Mouse (Mus musculus) limb, embryonic 14.5 days (tissue): Measurements from ENCODE around the gene Ugt2a1. TPM values are rescaled to one million over a fixed set of nuclear protein-coding genes. Genes with fewer than 3 reads are reported as not detected.
"Not testable (repeated sequence)": the region's sequence is repeated elsewhere in the genome, so short reads cannot be mapped to it uniquely, and the experiment has no call there.

Experiments
- ATAC-seq: fragments of 200-750 bp; cut with Nextera tagmentation; 2 replicates; pipeline ENCODE4 v1.8.0; 2017; ENCODE audit warnings: low read depth, moderate number of reproducible peaks, moderate TSS enrichment; ENCODE audit not compliant: low FRiP score
- DNase-seq: peaks from one replicate; pipeline ENCODE4 v3.0.0-alpha.2; 2015; ENCODE audit warnings: low spot score
- H3K27ac ChIP-seq: fragments of 300-500 bp; sonication (generic); replicated peaks from 2 replicates; pipeline ENCODE4 v1.5.1; 2014; ENCODE audit warnings: low read depth, mild to moderate bottlenecking, low read length, moderate library complexity, mixed read lengths
- H3K27me3 ChIP-seq: fragments of 300-500 bp; sonication (generic); 2 replicates; pipeline ENCODE4 v1.6.1; 2014; ENCODE audit warnings: low read length, mixed read lengths; ENCODE audit not compliant: control insufficient read depth, insufficient read depth
- H3K36me3 ChIP-seq: fragments of 300-500 bp; sonication (generic); 2 replicates; pipeline ENCODE4 v1.6.1; 2014; ENCODE audit warnings: mild to moderate bottlenecking, low read length, moderate library complexity, mixed read lengths; ENCODE audit not compliant: control insufficient read depth, insufficient read depth
- H3K4me1 ChIP-seq: fragments of 300-500 bp; sonication (generic); 2 replicates; pipeline ENCODE4 v1.6.1; 2014; ENCODE audit warnings: antibody characterized with exemption, low read length, mixed read lengths; ENCODE audit not compliant: control insufficient read depth, insufficient read depth
- H3K4me2 ChIP-seq: fragments of 300-500 bp; sonication (generic); replicated peaks from 2 replicates; pipeline ENCODE4 v1.6.1; 2014; ENCODE audit warnings: low read depth, mild to moderate bottlenecking, low read length, moderate library complexity; ENCODE audit not compliant: severe bottlenecking
- H3K4me3 ChIP-seq: fragments of 300-500 bp; sonication (generic); replicated peaks from 2 replicates; pipeline ENCODE4 v1.5.1; 2014; ENCODE audit warnings: low read length
- H3K9ac ChIP-seq: fragments of 300-500 bp; sonication (generic); 2 replicates; pipeline ENCODE4 v1.6.1; 2014; ENCODE audit warnings: mild to moderate bottlenecking, low read depth, low read length, moderate library complexity; ENCODE audit not compliant: severe bottlenecking
- H3K9me3 ChIP-seq: fragments of 300-500 bp; sonication (generic); 2 replicates; pipeline ENCODE4 v1.6.1; 2016; ENCODE audit warnings: low read length; ENCODE audit not compliant: control insufficient read depth
- POLR2A ChIP-seq: fragments of 200-500 bp; IDR thresholded peaks from 2 replicates; pipeline ENCODE4 v1.8.0; 2012; ENCODE audit warnings: inconsistent platforms, mild to moderate bottlenecking, moderate library complexity, borderline replicate concordance; ENCODE audit not compliant: insufficient read depth, insufficient read length; ENCODE audit errors: extremely low read depth
- WGBS: fragments of 180-500 bp; shearing (Covaris S2); extraction: QIAGEN DNeasy Blood & Tissue Kit; methylation state at CpG from one replicate; pipeline ENCODE4 v1.1.7; 2014; 5-methylcytosine and 5-hydroxymethylcytosine counted together
- polyA plus RNA-seq, 2 experiments: library from polyadenylated mRNA; depleted of rRNA in 1 of 2; stranded (reverse) in 1 of 2; unstranded in 1 of 2; fragments of >200 nt; fragmentation: Nextera tagmentation in 1 of 2; extraction: Ambion mirVana in 1 of 2; gene quantifications; 2 replicates each; pipeline versions ENCODE4 v1.2.1 to v1.2.3; 2012 to 2014

Ugt2a1 gene
- polyA plus RNA-seq (2012; rRNA removed): not detected in 2 replicates
- not detected in 2 replicates for polyA plus RNA-seq (2014; fragmentation: Nextera tagmentation; extraction: Ambion mirVana)

DNA sequence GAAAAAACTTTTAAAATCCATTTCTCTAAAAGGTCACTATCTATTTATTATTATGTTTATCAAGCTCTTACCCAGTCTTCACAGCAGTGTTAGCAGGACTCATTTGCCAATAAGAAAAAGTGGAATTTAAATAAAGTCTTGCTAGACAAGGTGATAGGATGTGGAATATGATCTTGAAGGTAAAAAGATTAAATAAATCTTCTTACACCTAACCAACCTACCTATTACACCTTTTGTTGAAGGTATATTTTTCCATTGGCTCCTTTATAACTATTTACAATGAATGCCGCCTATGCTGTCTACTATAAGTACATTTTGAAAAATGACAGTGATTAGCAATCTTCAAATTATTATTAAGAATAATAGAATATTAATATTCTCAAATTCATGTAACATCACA lies at the start of gene Ugt2a1:
Gene Ugt2a1 (minus strand): TSS at position 101 of the 400 bp plus-strand sequence.
- H3K27me3 ChIP-seq: no peaks in the 10 kb centered on the region
- H3K9me3 ChIP-seq: no peaks in the 10 kb centered on the region
- no peak within 1 kb of the TSS for H3K9ac ChIP-seq
- ATAC-seq: no peak
- no peak for TF ChIP-seq POLR2A
- DNase-seq: no peak
- no peak within 1 kb of the TSS for H3K4me3 ChIP-seq
- H3K4me1 ChIP-seq: no peaks in the 10 kb centered on the region
- H3K36me3 ChIP-seq: no peaks in the 10 kb centered on the region
- no peak within 1 kb of the TSS for H3K27ac ChIP-seq
- WGBS: 77% methylated on average over 1 of the region's 1 CpGs
- no peak within 1 kb of the TSS for H3K4me2 ChIP-seq

DNA sequence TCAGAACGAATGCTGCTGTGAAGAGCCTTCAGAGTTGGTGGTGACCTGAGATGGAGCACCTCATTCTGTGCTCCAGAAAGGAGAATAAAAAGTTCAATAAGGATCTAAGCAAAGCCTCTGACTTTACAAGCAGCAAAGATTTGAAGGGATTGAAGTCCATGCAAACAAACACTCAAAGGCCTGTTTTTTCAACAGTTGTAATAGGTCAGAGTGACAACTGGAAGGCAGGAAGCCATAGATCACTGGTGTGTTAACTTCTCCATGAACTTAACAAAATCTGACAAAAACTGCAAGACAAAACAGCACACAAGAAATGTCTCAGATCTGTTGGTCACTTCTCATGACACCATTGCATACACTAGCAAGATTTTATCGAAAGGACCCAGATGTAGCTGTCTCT lies 47.4 kb upstream of the Ugt2a1 start, which contains the start of gene Sult1b1:
Gene Sult1b1 (minus strand): TSS at position 85 of the 400 bp plus-strand sequence.
- TF ChIP-seq POLR2A: no peak
- Histone ChIP-seq H3K9ac (no peak within 1 kb of the TSS), H3K4me1 (no peaks in the 10 kb centered on the region), H3K27me3 (no peaks in the 10 kb centered on the region), H3K36me3 (no peaks in the 10 kb centered on the region), H3K4me3 (no peak within 1 kb of the TSS), H3K4me2 (no peak within 1 kb of the TSS), H3K9me3 (no peaks in the 10 kb centered on the region), H3K27ac (no peak within 1 kb of the TSS)
- ATAC-seq (no peak), DNase-seq (no peak)
- WGBS: 82% methylated on average over 2 of the region's 2 CpGs

DNA sequence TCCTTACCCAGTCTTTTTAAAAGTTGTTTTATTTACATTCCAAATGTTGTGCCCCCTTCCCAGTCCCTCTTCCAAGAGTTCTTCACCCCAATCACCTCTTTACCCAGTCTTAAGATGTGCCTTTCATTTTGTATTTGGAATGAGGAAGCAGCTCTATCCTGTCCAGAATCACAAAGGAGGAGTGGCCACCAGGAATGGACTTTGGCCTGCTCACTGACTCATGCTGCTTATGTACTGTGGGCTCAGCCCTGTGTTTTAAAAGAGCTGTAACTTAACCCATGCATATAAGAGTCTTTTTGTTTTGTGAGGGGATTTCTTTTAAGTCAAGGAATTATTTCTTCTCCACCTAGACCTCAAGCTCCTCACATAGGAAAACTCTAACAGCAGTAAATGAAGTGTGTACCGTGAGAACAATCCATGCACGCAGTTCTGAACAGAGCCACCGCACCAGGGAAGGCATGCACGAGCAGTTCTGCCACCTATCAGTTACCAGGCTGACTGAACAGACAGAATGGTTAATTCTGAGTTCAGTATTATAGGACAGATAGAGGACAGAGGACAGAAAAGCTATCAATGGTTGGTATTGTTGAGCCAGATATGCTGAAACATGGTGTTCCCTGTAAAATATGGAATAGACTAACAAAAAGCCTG lies 45.4 kb upstream of the Ugt2a1 start:
- DNase-seq (no peak), ATAC-seq (no peak)
- no peaks in the 10 kb centered on the region for H3K4me1 ChIP-seq
- no peaks in the 10 kb centered on the region for H3K36me3 ChIP-seq
- no peaks in the 10 kb centered on the region for H3K9me3 ChIP-seq
- no peak overlapping the region for H3K27ac ChIP-seq
- no peak overlapping the region for H3K4me2 ChIP-seq
- WGBS: 80% methylated on average over 4 of the region's 4 CpGs
- no peak overlapping the region for H3K9ac ChIP-seq
- no peak for TF ChIP-seq POLR2A
- H3K27me3 ChIP-seq: no peaks in the 10 kb centered on the region
- no peak overlapping the region for H3K4me3 ChIP-seq

DNA sequence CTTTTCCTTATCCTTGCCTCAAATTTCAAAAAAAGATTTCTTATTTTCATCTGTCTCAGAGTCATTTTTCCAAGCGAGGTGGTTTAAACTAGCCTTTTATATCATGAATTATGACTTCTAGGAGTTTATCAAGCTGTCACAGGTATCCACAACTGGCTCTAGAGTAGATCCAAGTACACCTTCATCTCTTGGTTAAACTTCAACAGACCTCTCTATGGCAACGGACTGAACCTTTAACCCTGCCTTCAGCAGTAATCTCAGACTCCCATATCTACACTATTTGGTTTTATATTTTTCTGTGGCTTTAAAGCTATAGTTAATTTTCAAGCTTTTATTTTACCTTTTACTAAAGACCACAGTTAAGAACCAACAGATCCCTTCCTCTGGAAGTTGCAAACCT lies 41.6 kb upstream of the Ugt2a1 start:
- Histone ChIP-seq H3K9ac (no peak overlapping the region), H3K36me3 (no peaks in the 10 kb centered on the region), H3K4me2 (no peak overlapping the region), H3K4me1 (no peaks in the 10 kb centered on the region), H3K27ac (no peak overlapping the region), H3K27me3 (no peaks in the 10 kb centered on the region), H3K9me3 (no peaks in the 10 kb centered on the region), H3K4me3 (no peak overlapping the region)
- DNase-seq (no peak), ATAC-seq (no peak)
- WGBS: 68% methylated on average over 2 of the region's 2 CpGs
- no peak for TF ChIP-seq POLR2A

DNA sequence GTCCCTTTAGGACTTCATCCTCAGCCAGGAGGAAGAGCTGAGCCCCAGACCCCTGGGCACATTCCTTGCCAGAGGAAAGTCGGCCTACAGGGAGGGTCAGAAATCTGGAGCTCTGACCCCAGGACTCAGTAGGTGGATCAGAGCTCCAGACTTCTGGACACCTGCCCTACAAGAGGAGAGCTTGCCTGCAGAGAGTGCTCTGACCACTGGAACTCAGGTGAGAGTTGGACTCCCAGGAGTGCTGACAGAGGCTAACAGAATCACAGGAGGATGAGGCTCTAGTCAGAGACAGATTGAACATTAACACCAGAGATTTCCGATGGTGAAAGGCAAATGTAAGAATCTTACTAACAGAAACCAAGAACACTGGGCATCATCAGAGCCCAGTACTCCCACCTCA lies 32.9 kb upstream of the Ugt2a1 start:
- 86% methylated on average over 2 of the region's 2 CpGs for WGBS

More for the DNA sequence above, 32.9 kb upstream of the Ugt2a1 start:
- not testable (repeated sequence) for H3K4me3 ChIP-seq, H3K4me2 ChIP-seq, H3K36me3 ChIP-seq, H3K4me1 ChIP-seq, DNase-seq, H3K9ac ChIP-seq, ATAC-seq, H3K9me3 ChIP-seq, H3K27ac ChIP-seq, H3K27me3 ChIP-seq
